Mouse (Mus musculus) adrenal gland, postnatal 0 days (tissue): ENCODE data around the gene Cald1. TPM values are rescaled to one million over a fixed set of nuclear protein-coding genes. Genes with fewer than 3 reads are reported as not detected.

Experiments
- polyA plus RNA-seq: library from polyadenylated mRNA; unstranded; fragments of >200 nt; fragmentation: Nextera tagmentation; extraction: Ambion mirVana; gene quantifications from 2 replicates; pipeline ENCODE4 v1.2.1, GENCODE M21; 2015

The Cald1 gene
- polyA plus RNA-seq: 171 and 239 TPM in 2 replicates

DNA sequence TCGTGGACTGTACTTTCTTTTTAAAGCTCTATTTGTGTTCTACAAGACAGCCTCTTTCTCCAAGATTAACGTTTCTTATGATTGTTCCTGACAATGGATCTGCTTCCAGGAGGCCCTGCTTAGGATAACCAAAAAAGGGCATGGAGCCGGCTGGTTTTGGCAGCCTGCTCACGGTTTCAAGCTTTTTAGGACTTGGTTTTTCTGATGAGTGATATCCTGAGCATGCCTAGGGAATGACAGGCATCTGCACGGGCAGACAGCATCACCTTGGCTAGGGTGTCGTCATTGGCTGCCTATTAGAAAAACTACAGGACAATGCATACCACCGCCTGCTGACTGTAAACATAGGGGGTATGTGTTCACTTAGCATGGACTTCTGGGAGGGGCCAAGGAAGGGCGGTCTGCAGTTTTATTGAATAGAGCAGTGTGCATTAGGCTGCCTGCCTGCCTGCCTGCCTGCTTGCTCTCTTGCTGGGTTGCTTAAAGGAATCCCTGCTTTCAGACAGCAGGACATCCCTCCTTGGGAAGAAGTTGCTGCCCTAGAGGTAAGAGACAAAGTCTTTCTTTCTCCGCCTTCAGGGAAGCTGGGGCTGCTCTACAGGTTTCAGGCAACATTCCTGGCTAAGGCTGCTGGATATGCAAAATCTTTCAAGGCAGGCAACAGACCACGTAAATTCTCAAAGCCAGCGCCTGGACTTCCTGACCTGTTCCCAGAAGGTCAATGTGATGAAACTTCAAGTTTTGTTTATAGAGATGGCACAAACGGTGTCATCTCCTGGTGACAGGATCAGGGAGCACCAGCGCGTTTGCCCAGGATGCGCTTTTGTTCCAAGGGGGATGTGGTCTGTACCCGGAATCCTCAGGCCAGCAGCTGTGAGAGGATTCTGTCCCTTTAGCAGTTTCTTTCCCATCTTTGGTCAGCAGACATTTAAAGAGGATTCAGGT, at the start of gene Cald1:
Gene Cald1, plus strand, starts transcription at position 380 of the 945 bp plus-strand sequence.

DNA sequence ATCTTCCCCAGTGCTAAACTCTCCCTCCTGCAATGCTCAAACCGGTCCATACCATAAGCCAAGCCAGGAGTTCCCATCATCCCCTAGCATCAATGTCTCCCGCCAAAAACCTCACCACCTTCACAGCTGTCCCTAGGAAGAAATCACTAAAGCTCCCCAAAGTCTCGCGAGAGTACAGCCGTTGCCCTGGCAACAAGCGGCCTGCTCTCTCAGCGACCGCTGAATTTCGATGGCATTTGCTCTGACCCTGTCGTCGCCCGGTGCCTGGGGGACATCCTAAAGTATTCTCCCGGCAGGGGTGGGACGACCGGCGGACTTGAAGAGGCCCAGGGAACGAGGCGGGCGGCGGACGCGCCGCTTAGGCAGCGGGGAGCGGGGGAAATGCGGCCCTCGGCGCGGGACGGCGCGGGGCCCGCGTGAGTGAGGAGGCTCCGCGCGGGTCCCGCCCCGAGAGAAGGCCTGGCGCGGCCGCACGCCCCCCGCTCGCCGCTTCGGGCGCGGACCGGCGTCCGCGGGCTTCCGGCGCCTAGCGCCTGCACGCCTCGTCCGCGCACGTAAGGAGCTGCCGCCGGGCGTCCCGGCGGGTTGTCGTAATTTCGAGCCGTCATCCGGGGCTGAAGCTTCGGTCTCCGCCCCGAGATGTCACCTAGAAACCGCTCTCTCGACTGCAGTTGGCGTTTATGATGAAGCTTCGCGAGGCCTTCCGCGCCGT, 182.1 kb downstream of the Cald1 start, which contains the start of gene Agbl3:
Gene Agbl3, plus strand, starts transcription at position 202 of the 712 bp plus-strand sequence.

Other genes with a start within 250 kb of the Cald1 start
- gene Akr1b8, start 244.4 kb upstream of the Cald1 start, polyA plus RNA-seq: 40.6 and 92.1 TPM in 2 replicates
- gene Akr1b10, start 214.3 kb upstream of the Cald1 start, polyA plus RNA-seq: 66.3 and 117 TPM in 2 replicates
- gene Akr1b7, start 186.2 kb upstream of the Cald1 start, polyA plus RNA-seq: 1,864 and 2,993 TPM in 2 replicates
- gene Bpgm, start 122.3 kb upstream of the Cald1 start, polyA plus RNA-seq: 28.7 and 36.9 TPM in 2 replicates
- gene Agbl3, start 181.9 kb downstream of the Cald1 start, polyA plus RNA-seq: 28.1 and 33.5 TPM in 2 replicates